In genomic region chr4:126253637-126254272, GRCm38 (mm10) we compare ENCODE assay signal across 8 mouse cellular contexts. TPM values are rescaled to one million over a fixed set of nuclear protein-coding genes. Genes with fewer than 3 reads are reported as not detected.
DNase-seq lines count a peak whose midpoint lies in the region; ATAC-seq and TF ChIP-seq lines count a peak whose summit lies in the region.

No protein-coding gene starts in this region.

- no peak for TF ChIP-seq CTCF in lung, embryonic 14.5 days (IDR thresholded peaks at IDR 0.05; ENCODE audit: low read depth)

- peak overlapping the region; percentile 94 for H3K4me2 ChIP-seq in lung, embryonic 14.5 days
- H3K4me2 ChIP-seq in embryonic facial prominence, embryonic 15.5 days (replicated peaks), result peak overlapping the region; percentile 88
- peak overlapping the region; percentile 71; the same call in 1 of the 2 replicates for H3K4me2 ChIP-seq in limb, embryonic 11.5 days (ENCODE audit: low read depth, severe bottlenecking)
- peak overlapping the region; percentile 95 for H3K4me2 ChIP-seq in neural tube, embryonic 15.5 days

- H3K27me3 ChIP-seq in lung, embryonic 14.5 days (ENCODE audit: insufficient read depth, low read length), result no peaks in the 10 kb centered on the region
- no peaks in the 10 kb centered on the region for H3K27me3 ChIP-seq in embryonic facial prominence, embryonic 15.5 days
- H3K27me3 ChIP-seq in limb, embryonic 11.5 days (ENCODE audit: control insufficient read depth, insufficient read depth, low read length), result no peaks in the 10 kb centered on the region
- H3K27me3 ChIP-seq in neural tube, embryonic 15.5 days (replicated peaks), result no peaks in the 10 kb centered on the region

- no peak for DNase-seq in lung, embryonic 14.5 days
- DNase-seq in lung, postnatal 36 days, result no peak
- DNase-seq in limb, embryonic 11.5 days (ENCODE audit: low spot score), result no peak
- DNase-seq in right cerebral cortex, postnatal 14 days, result no peak
- no peak for DNase-seq in thymus, postnatal 14 days
- no peak for DNase-seq in right cerebral cortex, postnatal 10 days (ENCODE audit: low spot score in 2 of 2)

- H3K4me1 ChIP-seq in lung, embryonic 14.5 days (ENCODE audit: insufficient read depth), result peaks cover 17% of the 10 kb centered on the region
- peaks cover 69% of the 10 kb centered on the region for H3K4me1 ChIP-seq in embryonic facial prominence, embryonic 15.5 days
- H3K4me1 ChIP-seq in limb, embryonic 11.5 days (ENCODE audit: control insufficient read depth, insufficient read depth, low read length), result peaks cover 35% of the 10 kb centered on the region
- H3K4me1 ChIP-seq in neural tube, embryonic 15.5 days, result peaks cover 83% of the 10 kb centered on the region

- H3K36me3 ChIP-seq in lung, embryonic 14.5 days (ENCODE audit: insufficient read depth), result no peaks in the 10 kb centered on the region
- 0 out of 2 replicates have a peak, but pooled peaks cover 5% of the 10 kb centered on the region for H3K36me3 ChIP-seq in embryonic facial prominence, embryonic 15.5 days
- no peaks in the 10 kb centered on the region for H3K36me3 ChIP-seq in limb, embryonic 11.5 days (ENCODE audit: control insufficient read depth, insufficient read depth, low read length)
- no peaks in the 10 kb centered on the region for H3K36me3 ChIP-seq in neural tube, embryonic 15.5 days

- H3K9me3 ChIP-seq in lung, embryonic 14.5 days (ENCODE audit: low read depth, low read length), result no peaks in the 10 kb centered on the region
- H3K9me3 ChIP-seq in embryonic facial prominence, embryonic 15.5 days (replicated peaks), result no peaks in the 10 kb centered on the region
- H3K9me3 ChIP-seq in limb, embryonic 11.5 days (ENCODE audit: control insufficient read depth, low read length), result no peaks in the 10 kb centered on the region
- H3K9me3 ChIP-seq in neural tube, embryonic 15.5 days (replicated peaks), result no peaks in the 10 kb centered on the region

- peak overlapping the region; percentile 98; the same call in 1 of the 2 replicates for H3K9ac ChIP-seq in lung, embryonic 14.5 days
- H3K9ac ChIP-seq in embryonic facial prominence, embryonic 15.5 days, result no peak overlapping the region; the same call in 1 of the 2 replicates
- no peak overlapping the region for H3K9ac ChIP-seq in limb, embryonic 11.5 days (ENCODE audit: low read length)
- H3K9ac ChIP-seq in neural tube, embryonic 15.5 days (replicated peaks), result peak overlapping the region; percentile 94

- WGBS in lung, embryonic 14.5 days, result 67% methylated on average over 14 of the region's 14 CpGs
- WGBS in embryonic facial prominence, embryonic 15.5 days, result 66% methylated on average over 14 of the region's 14 CpGs
- WGBS in limb, embryonic 11.5 days, result 76% methylated on average over 14 of the region's 14 CpGs
- WGBS in neural tube, embryonic 15.5 days, result 57% methylated on average over 14 of the region's 14 CpGs

- no peak for ATAC-seq in lung, embryonic 14.5 days (ENCODE audit: insufficient read depth)
- ATAC-seq in embryonic facial prominence, embryonic 15.5 days (ENCODE audit: insufficient number of reproducible peaks, low FRiP score, low TSS enrichment, low read depth), result no peak
- no peak for ATAC-seq in limb, embryonic 11.5 days (ENCODE audit: insufficient number of reproducible peaks, low FRiP score, low TSS enrichment, low read depth)
- no peak for ATAC-seq in neural tube, embryonic 15.5 days (ENCODE audit: low FRiP score)

- H3K4me3 ChIP-seq in lung, embryonic 14.5 days (ENCODE audit: low read depth, low read length), result peak overlapping the region; percentile 98
- peak overlapping the region; percentile 95 for H3K4me3 ChIP-seq in embryonic facial prominence, embryonic 15.5 days (replicated peaks)
- H3K4me3 ChIP-seq in limb, embryonic 11.5 days (ENCODE audit: low read depth, low read length), result peak overlapping the region; percentile 99
- peak overlapping the region; percentile 82 for H3K4me3 ChIP-seq in neural tube, embryonic 15.5 days (replicated peaks)

- H3K27ac ChIP-seq in lung, embryonic 14.5 days (ENCODE audit: low read depth), result 0 out of 2 replicates have a peak overlapping the region, but pooled peaks have one; percentile 8
- 0 out of 2 replicates have a peak overlapping the region, but pooled peaks have one; percentile 94 for H3K27ac ChIP-seq in embryonic facial prominence, embryonic 15.5 days (replicated peaks)
- H3K27ac ChIP-seq in limb, embryonic 11.5 days (replicated peaks; ENCODE audit: low read depth, low read length), result no peak overlapping the region
- H3K27ac ChIP-seq in neural tube, embryonic 15.5 days (replicated peaks), result no peak overlapping the region

RNA-seq across cellular contexts. Expression of gene Map7d1, which starts 2.4 kb away (rescaled TPM):
- 50.7 and 61.1 TPM in 2 replicates for polyA plus RNA-seq in lung, embryonic 14.5 days (2014; fragmentation: Nextera tagmentation; extraction: Ambion mirVana)
- polyA plus RNA-seq in embryonic facial prominence, embryonic 15.5 days (2015; fragmentation: Nextera tagmentation; extraction: Ambion mirVana), result 59.9 and 60.4 TPM in 2 replicates
- 54.6 and 61.2 TPM in 2 replicates for polyA plus RNA-seq in limb, embryonic 11.5 days (2014; fragmentation: Nextera tagmentation; extraction: Ambion mirVana)
- 65.4 and 79.7 TPM in 2 replicates for polyA plus RNA-seq in neural tube, embryonic 15.5 days (2015; fragmentation: Nextera tagmentation; extraction: Ambion mirVana)

RNA-seq across cellular contexts. Expression of gene Trappc3, which starts 8.4 kb away (rescaled TPM):
- polyA plus RNA-seq in lung, embryonic 14.5 days (2014; fragmentation: Nextera tagmentation; extraction: Ambion mirVana), result 26.7 and 28.9 TPM in 2 replicates
- 124 and 132 TPM in 2 replicates for polyA plus RNA-seq in embryonic facial prominence, embryonic 15.5 days (2015; fragmentation: Nextera tagmentation; extraction: Ambion mirVana)
- polyA plus RNA-seq in limb, embryonic 11.5 days (2014; fragmentation: Nextera tagmentation; extraction: Ambion mirVana), result 25.0 and 32.2 TPM in 2 replicates
- polyA plus RNA-seq in neural tube, embryonic 15.5 days (2015; fragmentation: Nextera tagmentation; extraction: Ambion mirVana), result 175 and 188 TPM in 2 replicates

RNA-seq across cellular contexts. Expression of gene Col8a2, which starts 32.8 kb away (rescaled TPM):
- polyA plus RNA-seq in lung, embryonic 14.5 days (2014; fragmentation: Nextera tagmentation; extraction: Ambion mirVana), result 4.0 and 5.2 TPM in 2 replicates
- polyA plus RNA-seq in embryonic facial prominence, embryonic 15.5 days (2015; fragmentation: Nextera tagmentation; extraction: Ambion mirVana), result 48.6 and 60.1 TPM in 2 replicates
- 1.4 and 1.5 TPM in 2 replicates for polyA plus RNA-seq in limb, embryonic 11.5 days (2014; fragmentation: Nextera tagmentation; extraction: Ambion mirVana)
- polyA plus RNA-seq in neural tube, embryonic 15.5 days (2015; fragmentation: Nextera tagmentation; extraction: Ambion mirVana), result 7.4 and 9.8 TPM in 2 replicates

RNA-seq across cellular contexts. Expression of gene Thrap3, which starts 51.2 kb away (rescaled TPM):
- polyA plus RNA-seq in lung, embryonic 14.5 days (2014; fragmentation: Nextera tagmentation; extraction: Ambion mirVana), result 262 and 268 TPM in 2 replicates
- polyA plus RNA-seq in embryonic facial prominence, embryonic 15.5 days (2015; fragmentation: Nextera tagmentation; extraction: Ambion mirVana), result 191 and 208 TPM in 2 replicates
- polyA plus RNA-seq in limb, embryonic 11.5 days (2014; fragmentation: Nextera tagmentation; extraction: Ambion mirVana), result 247 and 264 TPM in 2 replicates
- 127 and 133 TPM in 2 replicates for polyA plus RNA-seq in neural tube, embryonic 15.5 days (2015; fragmentation: Nextera tagmentation; extraction: Ambion mirVana)

Comparison
In these comparisons a context has a peak if more than half of its experiments do, and no peak if none do; other contexts are left out.
1. H3K27ac ChIP-seq: peak in lung, embryonic 14.5 days (single experiment) and embryonic facial prominence, embryonic 15.5 days (single experiment); none in limb, embryonic 11.5 days (single experiment) and neural tube, embryonic 15.5 days (single experiment).
2. H3K9ac ChIP-seq: peak in lung, embryonic 14.5 days (single experiment) and neural tube, embryonic 15.5 days (single experiment); none in embryonic facial prominence, embryonic 15.5 days (single experiment) and limb, embryonic 11.5 days (single experiment).
3. Peak in every context shown above with its lines, with median percentiles within 50 percentile points of each other: H3K4me2 ChIP-seq and H3K4me3 ChIP-seq.